In genomic region chr2:103209512-103209981, GRCm38 (mm10) we compare ENCODE assay signal across 17 mouse cellular contexts.
DNase-seq lines count a peak whose midpoint lies in the region; ATAC-seq and TF ChIP-seq lines count a peak whose summit lies in the region.
"Had no signal": no experiment of that assay in that cellular context is flagged by ENCODE, and none has a peak within 500 bp of the region (broad histone marks: within the 10 kb centered on the region; RNA-seq: fewer than 3 reads in every experiment).

No protein-coding gene starts in this region.

- no peak for ATAC-seq in hindbrain, postnatal 0 days
- no peak for ATAC-seq in hindbrain, embryonic 12.5 days (ENCODE audit: low FRiP score)
- ATAC-seq in forebrain, embryonic 15.5 days (replicated peaks): no peak
- ATAC-seq: intestine, embryonic 16.5 days; midbrain, embryonic 13.5 days had no signal

- no peak overlapping the region for H3K4me3 ChIP-seq in hindbrain, postnatal 0 days (ENCODE audit: low read length)
- no peak overlapping the region for H3K4me3 ChIP-seq in hindbrain, embryonic 12.5 days
- no peak overlapping the region for H3K4me3 ChIP-seq in forebrain, embryonic 15.5 days
- H3K4me3 ChIP-seq: embryonic facial prominence, embryonic 12.5 days; heart, adult 2 months; liver, embryonic 15.5 days; midbrain, embryonic 13.5 days; neural tube, embryonic 13.5 days had no signal

- DNase-seq in hindbrain, postnatal 0 days (ENCODE audit: low spot score): no peak
- DNase-seq in 416B (ENCODE audit: low read depth): peak; percentile 16
- DNase-seq in adrenal gland, postnatal 36 days: peak; percentile 23 to 62
- DNase-seq in lung, postnatal 14 days: peak; percentile 69
- no peak for DNase-seq in thymus, postnatal 0 days (ENCODE audit: low spot score)
- no peak for DNase-seq in right cerebral cortex, postnatal 36 days (ENCODE audit: low spot score in 2 of 2)
- DNase-seq: cerebellum, adult 9-11 months; heart, adult 2 months; heart, postnatal 36 days; right cerebral cortex, postnatal 25 days had no signal

- H3K4me2 ChIP-seq in hindbrain, postnatal 0 days (ENCODE audit: low read depth, low read length): no peak overlapping the region
- no peak overlapping the region for H3K4me2 ChIP-seq in hindbrain, embryonic 12.5 days (replicated peaks)
- no peak overlapping the region for H3K4me2 ChIP-seq in forebrain, embryonic 15.5 days (replicated peaks)
- H3K4me2 ChIP-seq: embryonic facial prominence, embryonic 12.5 days; liver, embryonic 15.5 days; midbrain, embryonic 13.5 days; neural tube, embryonic 13.5 days had no signal

- no peak overlapping the region for H3K9ac ChIP-seq in hindbrain, postnatal 0 days (replicated peaks; ENCODE audit: low read length)
- no peak overlapping the region for H3K9ac ChIP-seq in hindbrain, embryonic 12.5 days
- H3K9ac ChIP-seq in forebrain, embryonic 15.5 days (replicated peaks): no peak overlapping the region
- H3K9ac ChIP-seq: embryonic facial prominence, embryonic 12.5 days; liver, embryonic 15.5 days; midbrain, embryonic 13.5 days; neural tube, embryonic 13.5 days had no signal

- no peak for TF ChIP-seq CTCF in hindbrain, postnatal 0 days (IDR thresholded peaks at IDR 0.05; ENCODE audit: low read depth)

- no peaks in the 10 kb centered on the region for H3K36me3 ChIP-seq in hindbrain, postnatal 0 days (ENCODE audit: insufficient read depth, low read length)
- H3K36me3 ChIP-seq in hindbrain, embryonic 12.5 days: no peaks in the 10 kb centered on the region
- no peaks in the 10 kb centered on the region for H3K36me3 ChIP-seq in forebrain, embryonic 15.5 days
- H3K36me3 ChIP-seq: embryonic facial prominence, embryonic 12.5 days; liver, embryonic 15.5 days; midbrain, embryonic 13.5 days; neural tube, embryonic 13.5 days had no signal

- no peaks in the 10 kb centered on the region for H3K9me3 ChIP-seq in hindbrain, postnatal 0 days (ENCODE audit: low read length)
- H3K9me3 ChIP-seq in hindbrain, embryonic 12.5 days (replicated peaks): no peaks in the 10 kb centered on the region
- no peaks in the 10 kb centered on the region for H3K9me3 ChIP-seq in forebrain, embryonic 15.5 days
- H3K9me3 ChIP-seq: embryonic facial prominence, embryonic 12.5 days; liver, embryonic 15.5 days; midbrain, embryonic 13.5 days; neural tube, embryonic 13.5 days had no signal

- no peaks in the 10 kb centered on the region for H3K4me1 ChIP-seq in hindbrain, postnatal 0 days (ENCODE audit: insufficient read depth, low read length)
- H3K4me1 ChIP-seq in hindbrain, embryonic 12.5 days: no peaks in the 10 kb centered on the region
- no peaks in the 10 kb centered on the region for H3K4me1 ChIP-seq in forebrain, embryonic 15.5 days
- H3K4me1 ChIP-seq: embryonic facial prominence, embryonic 12.5 days; liver, embryonic 15.5 days; midbrain, embryonic 13.5 days; neural tube, embryonic 13.5 days had no signal

- H3K27me3 ChIP-seq in hindbrain, postnatal 0 days (ENCODE audit: insufficient read depth, low read length): no peaks in the 10 kb centered on the region
- no peaks in the 10 kb centered on the region for H3K27me3 ChIP-seq in hindbrain, embryonic 12.5 days
- no peaks in the 10 kb centered on the region for H3K27me3 ChIP-seq in forebrain, embryonic 15.5 days
- H3K27me3 ChIP-seq: embryonic facial prominence, embryonic 12.5 days; liver, embryonic 15.5 days; midbrain, embryonic 13.5 days; neural tube, embryonic 13.5 days had no signal

- H3K27ac ChIP-seq in hindbrain, postnatal 0 days: peak overlapping the region; percentile 18; the same call in 1 of the 2 replicates
- H3K27ac ChIP-seq in hindbrain, embryonic 12.5 days: no peak overlapping the region
- H3K27ac ChIP-seq in forebrain, embryonic 15.5 days (replicated peaks): no peak overlapping the region
- H3K27ac ChIP-seq: embryonic facial prominence, embryonic 12.5 days; heart, adult 2 months; liver, embryonic 15.5 days; midbrain, embryonic 13.5 days; neural tube, embryonic 13.5 days had no signal

- WGBS in hindbrain, postnatal 0 days: 65% methylated on average over 6 of the region's 6 CpGs
- 83% methylated on average over 6 of the region's 6 CpGs for WGBS in hindbrain, embryonic 12.5 days
- WGBS in forebrain, embryonic 15.5 days: 66% methylated on average over 6 of the region's 6 CpGs

Comparison
In these comparisons a context has a peak if more than half of its experiments do, and no peak if none do; other contexts are left out.
1. DNase-seq: peak in 416B (single experiment), adrenal gland, postnatal 36 days (2 of 2) and lung, postnatal 14 days (single experiment); none in hindbrain, postnatal 0 days (single experiment), thymus, postnatal 0 days (single experiment) and right cerebral cortex, postnatal 36 days (0 of 2).